Mouse (Mus musculus) left cerebral cortex, adult 9 months (tissue): ENCODE data around the gene Trmt10a.

Source experiments
- DNase-seq, 2 experiments: peaks; one replicate each; pipeline ENCODE4 v3.0.0; 2022; ENCODE audit warnings: low spot score in 2 of 2

The Trmt10a gene

GRCm38 (mm10) chr3:138143315-138144059 lies at the start of gene Trmt10a:
Gene Trmt10a (plus strand): TSS chr3:138143448.
- peak; percentile 92 to 99 for DNase-seq

GRCm38 (mm10) chr3:138095301-138095700 lies 47.9 kb upstream of the Trmt10a start:
- DNase-seq: peak; percentile 19 to 73

- DNase-seq: no peak
Observed at GRCm38 (mm10) chr3:138095718-138096117, 47.5 kb upstream of the Trmt10a start.

GRCm38 (mm10) chr3:138096263-138097028 lies 46.8 kb upstream of the Trmt10a start:
- DNase-seq: no peak

GRCm38 (mm10) chr3:138097718-138098117 lies 45.5 kb upstream of the Trmt10a start:
- no peak for DNase-seq

- no peak for DNase-seq
Observed at GRCm38 (mm10) chr3:138101936-138102335, 41.3 kb upstream of the Trmt10a start.

GRCm38 (mm10) chr3:138103690-138104089 lies 39.6 kb upstream of the Trmt10a start:
- no peak for DNase-seq

GRCm38 (mm10) chr3:138105056-138105455 lies 38.2 kb upstream of the Trmt10a start:
- no peak for DNase-seq

- DNase-seq: no peak
Observed at GRCm38 (mm10) chr3:138106887-138107286, 36.4 kb upstream of the Trmt10a start.

GRCm38 (mm10) chr3:138110910-138111782 lies 32.1 kb upstream of the Trmt10a start:
- no peak for DNase-seq

GRCm38 (mm10) chr3:138114106-138114505 lies 29.1 kb upstream of the Trmt10a start:
- DNase-seq: no peak

- no peak for DNase-seq
Observed at GRCm38 (mm10) chr3:138116871-138117270, 26.4 kb upstream of the Trmt10a start.

- no peak for DNase-seq
Observed at GRCm38 (mm10) chr3:138118392-138118791, 24.9 kb upstream of the Trmt10a start.

- DNase-seq: no peak
Observed at GRCm38 (mm10) chr3:138118831-138119230, 24.4 kb upstream of the Trmt10a start.

- no peak for DNase-seq
Observed at GRCm38 (mm10) chr3:138119444-138120105, 23.7 kb upstream of the Trmt10a start.

GRCm38 (mm10) chr3:138121461-138121860 lies 21.8 kb upstream of the Trmt10a start:
- no peak for DNase-seq

- no peak for DNase-seq
Observed at GRCm38 (mm10) chr3:138123842-138124241, 19.4 kb upstream of the Trmt10a start.

GRCm38 (mm10) chr3:138129110-138129509 lies 14.1 kb upstream of the Trmt10a start:
- DNase-seq: no peak

GRCm38 (mm10) chr3:138130692-138131091 lies 12.6 kb upstream of the Trmt10a start:
- no peak for DNase-seq

- no peak for DNase-seq
Observed at GRCm38 (mm10) chr3:138131168-138131567, 12.1 kb upstream of the Trmt10a start.

GRCm38 (mm10) chr3:138133463-138133862 lies 9.8 kb upstream of the Trmt10a start:
- no peak for DNase-seq
